7 mouse cellular contexts compared by ENCODE assay signal in the genomic region with DNA sequence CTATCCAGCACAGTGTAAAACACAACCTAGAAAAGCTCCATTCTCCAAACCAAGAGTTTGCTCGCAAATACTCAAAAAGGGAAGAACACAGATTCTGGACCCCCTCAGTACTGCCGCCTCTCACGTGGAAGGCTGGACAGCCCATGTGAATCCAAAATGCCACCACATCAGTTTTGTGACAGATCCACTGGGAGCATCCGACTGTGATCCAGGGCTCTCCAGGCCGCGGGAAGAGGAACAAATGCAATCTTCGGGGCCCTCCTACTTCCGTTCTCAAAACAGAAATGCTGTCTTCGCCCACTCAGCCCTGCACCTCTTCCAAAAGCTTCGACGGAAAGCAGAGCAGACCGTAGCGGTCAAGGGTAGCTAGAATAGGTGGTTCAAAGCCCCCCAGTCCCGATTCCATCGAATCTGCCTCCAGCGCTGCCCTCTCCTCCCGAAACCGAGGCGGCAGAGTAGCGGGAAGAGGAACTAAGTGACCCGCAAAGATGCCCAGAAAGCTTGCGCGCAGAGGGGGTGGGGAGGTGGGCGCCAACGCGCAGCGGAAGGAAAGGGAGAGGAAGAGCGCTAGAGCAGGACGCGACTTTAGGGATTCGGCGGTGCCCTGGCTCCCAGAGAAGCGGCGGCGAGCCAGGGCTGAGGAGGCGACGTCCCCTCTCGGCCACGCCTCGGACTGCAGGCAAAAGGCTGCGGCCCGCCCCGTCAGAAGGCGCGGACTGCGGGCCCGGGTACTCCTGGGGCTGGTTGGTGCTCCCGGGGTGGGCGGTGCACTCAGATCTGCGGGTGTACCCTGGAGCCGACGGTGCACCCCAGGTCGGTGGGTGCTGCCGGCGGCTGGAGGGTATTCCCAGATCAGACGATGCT. TPM values are rescaled to one million over a fixed set of nuclear protein-coding genes. Genes with fewer than 3 reads are reported as not detected.
DNase-seq lines count a peak whose midpoint lies in the region; ATAC-seq lines count a peak whose summit lies in the region.

No protein-coding gene starts in this region.

- H3K4me2 ChIP-seq in limb, embryonic 12.5 days, result peak overlapping the region; percentile 86
- H3K4me2 ChIP-seq in midbrain, embryonic 14.5 days (ENCODE audit: low read length), result peak overlapping the region; percentile 75

- under 1% methylated on average over 56 of the region's 56 CpGs for WGBS in embryonic facial prominence, embryonic 10.5 days
- under 1% methylated on average over 56 of the region's 56 CpGs for WGBS in limb, embryonic 12.5 days
- under 1% methylated on average over 56 of the region's 56 CpGs for WGBS in midbrain, embryonic 14.5 days

- H3K9me3 ChIP-seq in embryonic facial prominence, embryonic 10.5 days, result no peaks in the 10 kb centered on the region
- H3K9me3 ChIP-seq in limb, embryonic 12.5 days, result no peaks in the 10 kb centered on the region
- no peaks in the 10 kb centered on the region for H3K9me3 ChIP-seq in midbrain, embryonic 14.5 days (ENCODE audit: control insufficient read depth, low read length)

- peak overlapping the region; percentile 89 for H3K9ac ChIP-seq in limb, embryonic 12.5 days (replicated peaks)
- H3K9ac ChIP-seq in midbrain, embryonic 14.5 days (replicated peaks; ENCODE audit: low read length), result peak overlapping the region; percentile 96

- H3K27me3 ChIP-seq in embryonic facial prominence, embryonic 10.5 days (replicated peaks; ENCODE audit: low read depth, poor library complexity, severe bottlenecking), result no peaks in the 10 kb centered on the region
- no peaks in the 10 kb centered on the region for H3K27me3 ChIP-seq in limb, embryonic 12.5 days
- no peaks in the 10 kb centered on the region for H3K27me3 ChIP-seq in midbrain, embryonic 14.5 days (ENCODE audit: control insufficient read depth, insufficient read depth, low read length)

- ATAC-seq in limb, embryonic 12.5 days (ENCODE audit: insufficient number of reproducible peaks, insufficient read depth, low FRiP score, low TSS enrichment, low read depth), result peak; percentile 66; the same call in 1 of the 2 replicates
- peak; percentile 29 for ATAC-seq in midbrain, embryonic 14.5 days (ENCODE audit: low FRiP score, low TSS enrichment)

- peak overlapping the region; percentile 87 for H3K4me3 ChIP-seq in embryonic facial prominence, embryonic 10.5 days
- H3K4me3 ChIP-seq in limb, embryonic 12.5 days (replicated peaks), result peak overlapping the region; percentile 83
- peak overlapping the region; percentile 98 for H3K4me3 ChIP-seq in midbrain, embryonic 14.5 days (replicated peaks; ENCODE audit: low read depth, low read length)

- H3K4me1 ChIP-seq in embryonic facial prominence, embryonic 10.5 days, result peaks cover 26% of the 10 kb centered on the region
- peaks cover 10% of the 10 kb centered on the region for H3K4me1 ChIP-seq in limb, embryonic 12.5 days (replicated peaks)
- peaks cover 20% of the 10 kb centered on the region for H3K4me1 ChIP-seq in midbrain, embryonic 14.5 days (ENCODE audit: control insufficient read depth, insufficient read depth, low read length)

- H3K36me3 ChIP-seq in embryonic facial prominence, embryonic 10.5 days (replicated peaks), result no peaks in the 10 kb centered on the region
- no peaks in the 10 kb centered on the region for H3K36me3 ChIP-seq in limb, embryonic 12.5 days
- no peaks in the 10 kb centered on the region for H3K36me3 ChIP-seq in midbrain, embryonic 14.5 days (ENCODE audit: control insufficient read depth, insufficient read depth, low read length)

- H3K27ac ChIP-seq in embryonic facial prominence, embryonic 10.5 days (replicated peaks), result peak overlapping the region; percentile 94
- peak overlapping the region; percentile 87 for H3K27ac ChIP-seq in limb, embryonic 12.5 days
- H3K27ac ChIP-seq in midbrain, embryonic 14.5 days (replicated peaks; ENCODE audit: low read depth, low read length), result peak overlapping the region; percentile 93

- DNase-seq in adrenal gland, adult 8-10 months, result peak; percentile 53
- peak; percentile 74 for DNase-seq in embryonic facial prominence, embryonic 10.5 days (ENCODE audit: low spot score)
- peak; percentile 98 for DNase-seq in heart, adult 11 months
- DNase-seq in kidney, adult 18-20 months, result peak; percentile 69
- DNase-seq in midbrain, embryonic 14.5 days, result peak; percentile 70
- peak; percentile 38 to 52 for DNase-seq in spleen, adult 18-20 months

RNA-seq across cellular contexts. Expression of a gene that starts 0.9 kb away (rescaled TPM):
- total RNA-seq in adrenal gland, adult 8-10 months (2022), result 10 to 100 TPM; 38.4 to 54.5 (median 46.0) TPM
- polyA plus RNA-seq in embryonic facial prominence, embryonic 10.5 days (2016; fragmentation: Nextera tagmentation; extraction: Ambion mirVana), result 18.8 and 19.0 TPM in 2 replicates
- 20.4 and 20.7 TPM in 2 replicates for polyA plus RNA-seq in limb, embryonic 12.5 days (2016; fragmentation: Nextera tagmentation; extraction: Ambion mirVana)
- polyA plus RNA-seq in midbrain, embryonic 14.5 days (2014; fragmentation: Nextera tagmentation; extraction: Ambion mirVana), result 13.9 and 18.6 TPM in 2 replicates

Comparison
In these comparisons a context has a peak if more than half of its experiments do, and no peak if none do; other contexts are left out.
1. Peak in every context shown above with its lines: DNase-seq, ATAC-seq, H3K4me3 ChIP-seq and H3K27ac ChIP-seq.
2. DNase-seq: peak in every context shown above with its lines; median percentile 98 in heart, adult 11 months; 74 in embryonic facial prominence, embryonic 10.5 days; 70 in midbrain, embryonic 14.5 days; 69 in kidney, adult 18-20 months; 53 in adrenal gland, adult 8-10 months; 45 in spleen, adult 18-20 months.